Mouse (Mus musculus) kidney, postnatal 10 days (tissue): ENCODE measurements around the gene Mrvi1.
"Not testable (repeated sequence)": the region's sequence is repeated elsewhere in the genome, so short reads cannot be mapped to it uniquely, and the experiment has no call there.

Experiments
- DNase-seq: peaks from one replicate; pipeline ENCODE4 v3.0.0; 2021; ENCODE audit warnings: mixed read lengths

Gene Mrvi1

DNA sequence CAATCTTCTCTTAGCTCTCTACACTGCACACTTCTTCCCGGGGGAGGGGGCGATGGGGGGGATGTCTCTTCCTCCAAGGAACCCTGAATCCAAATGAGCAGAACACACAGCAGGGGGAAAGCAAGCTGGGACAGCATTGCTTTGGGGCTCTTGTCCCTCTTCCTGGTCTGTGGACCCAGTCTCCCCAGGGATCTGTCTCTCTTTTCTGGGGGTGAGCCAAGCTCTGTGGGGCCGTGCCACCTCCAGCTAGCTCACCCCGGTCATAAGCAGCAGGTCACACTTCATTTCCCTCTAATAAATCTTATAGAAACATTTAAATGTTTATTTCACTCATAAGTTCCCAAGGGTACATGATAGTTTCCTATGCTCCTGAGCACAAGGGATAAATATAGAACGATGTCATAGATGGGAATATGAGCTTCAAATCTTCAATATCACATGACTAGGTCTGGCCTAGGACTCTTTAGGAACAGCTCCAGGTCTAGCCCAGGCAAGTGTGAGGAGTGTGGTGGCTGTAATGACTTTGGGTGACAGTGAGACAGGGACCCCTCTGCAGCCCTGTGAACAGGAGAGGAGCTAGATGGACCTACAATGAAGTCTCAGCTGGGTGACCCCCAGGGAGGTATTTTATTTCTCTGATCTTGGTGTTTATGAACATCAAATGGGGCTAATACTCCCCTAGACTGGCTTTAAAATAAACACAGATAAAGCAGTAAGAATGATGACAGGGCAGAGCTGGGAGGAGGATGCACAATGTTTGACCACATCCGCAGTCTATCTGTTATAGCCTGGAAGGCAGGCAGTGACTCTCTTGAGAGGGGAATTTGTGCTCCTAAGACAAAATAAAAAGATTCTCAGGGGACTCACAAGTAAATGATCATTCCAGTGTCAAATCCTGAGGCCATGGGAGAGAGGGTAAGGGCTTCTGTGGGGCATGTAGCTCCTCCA, 46.2 kb downstream of the Mrvi1 start:
- no peak for DNase-seq

DNA sequence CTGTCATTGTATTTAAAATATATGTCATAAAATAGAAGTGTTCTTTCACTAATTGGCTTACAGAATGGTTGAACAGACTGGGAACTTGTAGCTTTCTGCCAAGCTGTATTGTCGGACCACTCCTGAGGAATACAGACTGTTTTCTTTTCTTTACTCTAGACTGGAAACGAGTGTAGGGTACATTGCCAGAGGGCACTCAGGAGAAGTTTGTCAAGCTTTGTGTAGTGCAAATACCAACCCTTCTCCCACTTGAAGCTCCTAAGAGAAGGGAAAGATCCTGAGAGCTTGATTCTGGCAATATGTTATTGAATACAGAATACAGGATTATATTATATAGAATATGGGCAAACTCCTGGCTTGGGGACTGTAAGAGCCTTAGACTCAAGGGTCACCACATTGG, 48.3 kb downstream of the Mrvi1 start:
- no peak for DNase-seq

DNA sequence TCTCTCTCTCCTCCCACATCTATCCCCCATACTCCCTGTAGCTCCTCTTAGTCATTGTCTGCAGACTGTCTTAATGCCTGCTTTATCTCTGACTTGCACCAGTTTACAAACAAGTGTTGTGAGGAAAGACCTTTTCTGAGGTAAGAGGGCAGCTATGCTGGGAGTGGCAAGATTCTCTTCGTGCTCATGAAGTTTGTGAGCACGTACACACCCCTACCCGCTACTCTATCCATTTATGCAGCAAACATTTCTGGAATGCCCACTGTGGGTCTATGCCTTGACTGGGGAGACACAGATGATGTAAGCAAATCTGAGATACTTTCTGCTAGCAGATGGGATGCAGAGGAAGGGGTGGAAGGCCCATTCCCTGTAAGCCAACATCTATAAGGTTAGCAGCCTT, 48.9 kb downstream of the Mrvi1 start:
- no peak for DNase-seq

DNA sequence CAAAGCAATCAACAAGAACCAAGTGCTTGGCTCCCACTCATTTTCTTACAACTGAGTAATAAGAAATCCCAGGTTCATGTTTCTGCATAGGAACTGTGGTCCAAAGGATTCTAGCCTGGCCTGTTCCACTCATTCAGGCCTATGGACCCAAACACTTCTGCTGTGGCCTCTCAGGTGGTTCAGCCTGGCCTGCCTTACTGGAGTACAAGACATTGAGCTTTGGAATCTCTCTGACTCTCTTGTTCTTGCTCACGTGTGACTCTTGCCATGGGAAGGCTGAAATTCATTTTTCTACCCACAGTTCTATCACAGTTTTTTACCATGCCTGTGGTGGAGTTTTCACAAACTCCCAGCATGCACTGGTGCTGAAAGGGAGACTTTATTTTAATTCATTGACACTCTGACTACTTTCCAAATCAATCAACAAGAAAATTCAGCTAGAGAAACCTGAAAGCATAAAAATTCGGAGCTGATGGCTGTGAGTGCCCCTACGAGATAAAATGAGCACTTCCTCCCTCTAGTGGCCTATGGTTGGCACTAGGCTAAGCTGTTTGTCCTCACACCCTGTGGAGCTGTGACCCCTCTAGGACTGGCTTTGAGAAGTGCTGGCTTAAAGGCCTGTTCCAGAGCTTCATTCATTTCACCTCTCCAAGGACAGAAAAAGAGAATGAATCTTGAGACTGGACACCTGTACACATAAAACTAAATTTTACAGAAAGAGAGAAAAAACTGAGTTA, 52.0 kb downstream of the Mrvi1 start:
- DNase-seq, result peak; percentile 67

DNA sequence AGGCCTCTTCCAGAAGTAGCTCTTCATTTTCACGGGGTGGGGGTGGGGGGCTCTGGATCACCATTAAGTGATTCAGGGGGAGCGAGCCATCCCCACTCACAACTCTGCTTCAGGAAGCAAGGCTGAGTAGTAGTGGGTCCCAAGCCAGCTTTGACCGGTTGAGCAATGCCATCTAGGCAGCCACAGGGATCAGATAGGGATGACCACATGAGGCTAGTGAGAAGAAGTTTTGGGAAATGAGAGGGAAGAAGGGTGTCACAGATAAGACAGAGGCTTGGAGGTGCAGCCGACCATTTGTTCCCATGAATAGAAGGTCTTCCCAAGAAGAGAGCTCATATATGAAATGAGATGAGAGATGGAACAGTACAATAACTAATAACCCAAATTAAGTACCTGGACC, 55.7 kb downstream of the Mrvi1 start:
- no peak for DNase-seq

DNA sequence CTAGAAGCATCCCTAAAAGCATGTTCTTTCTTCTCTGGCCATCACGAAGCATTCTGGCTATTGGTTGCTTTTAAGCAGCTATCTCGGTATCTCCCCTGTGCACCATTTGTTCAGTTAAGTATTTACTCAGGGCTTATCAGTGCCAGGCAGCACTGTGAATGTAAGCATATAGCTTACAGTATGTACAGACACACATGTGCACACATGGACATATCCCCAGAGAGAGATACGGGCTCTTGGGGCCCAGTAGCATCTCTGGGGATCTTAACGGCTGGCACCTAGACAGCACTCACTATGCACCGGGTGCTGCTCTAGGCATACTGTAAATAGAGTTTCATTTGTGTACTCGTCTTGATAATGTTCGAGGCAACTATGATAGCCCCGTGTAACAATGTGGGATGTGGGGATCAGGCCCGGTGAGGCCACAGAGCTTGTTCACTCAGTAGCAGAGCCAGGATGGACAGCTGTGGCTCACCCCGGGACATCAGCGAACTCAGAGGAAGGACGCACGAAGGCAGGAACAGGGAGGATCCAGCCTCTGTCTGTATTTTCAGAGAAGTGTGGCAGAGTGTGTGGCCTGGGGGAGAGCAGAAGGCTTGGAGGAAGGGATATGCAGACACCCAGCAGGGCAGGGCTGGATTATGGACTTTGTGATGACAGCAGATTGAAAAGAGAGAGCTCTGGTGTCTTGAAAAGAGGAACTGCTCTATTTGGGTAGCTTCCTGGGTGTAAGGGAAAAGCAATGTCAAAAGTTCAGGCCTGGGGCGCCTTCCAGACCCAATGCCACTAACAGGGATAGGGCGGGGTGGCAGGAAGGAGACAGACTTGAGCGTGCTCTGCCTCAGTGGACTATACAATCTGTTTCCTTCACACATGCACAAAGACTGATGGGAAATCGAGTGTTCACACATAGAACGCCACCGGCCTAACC, 61.7 kb downstream of the Mrvi1 start:
- DNase-seq, result no peak

DNA sequence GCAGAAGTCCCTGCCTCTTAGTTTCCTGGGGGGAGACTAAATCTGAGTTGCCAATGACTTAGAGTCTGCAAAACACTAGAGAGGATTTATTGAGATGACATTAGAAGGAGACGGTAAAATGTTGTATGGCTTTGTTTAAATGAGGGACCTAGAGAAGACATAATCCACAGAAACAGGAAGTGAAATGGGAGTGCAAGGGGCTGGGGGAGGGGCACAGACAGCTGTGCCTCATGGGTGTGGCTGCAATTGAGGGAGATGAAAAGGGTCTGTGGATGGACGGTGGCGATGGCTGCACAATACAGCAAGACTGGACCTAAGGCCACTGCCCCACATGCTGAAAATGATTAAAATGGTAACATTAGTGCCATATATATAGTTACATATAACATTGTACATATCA, 62.5 kb downstream of the Mrvi1 start:
- no peak for DNase-seq

DNA sequence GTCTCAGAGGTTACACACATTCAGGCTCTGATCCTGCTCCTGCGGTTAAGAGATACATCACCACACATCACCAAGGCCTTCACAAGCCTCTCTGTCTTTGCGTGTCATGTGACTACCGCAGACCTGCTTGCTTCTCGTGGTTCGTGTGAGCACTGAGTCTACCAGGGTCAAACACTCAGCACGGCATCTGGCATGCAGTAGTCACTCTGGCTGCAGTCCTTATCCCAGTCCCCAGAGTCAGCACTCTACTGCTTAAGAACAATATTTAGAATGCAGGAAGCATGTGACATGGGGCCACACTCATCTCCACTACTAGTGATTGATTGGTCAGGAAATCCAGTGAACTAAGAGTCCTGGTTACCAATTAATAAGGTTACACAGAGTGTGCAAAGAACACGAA, 66.3 kb downstream of the Mrvi1 start:
- DNase-seq, result no peak

DNA sequence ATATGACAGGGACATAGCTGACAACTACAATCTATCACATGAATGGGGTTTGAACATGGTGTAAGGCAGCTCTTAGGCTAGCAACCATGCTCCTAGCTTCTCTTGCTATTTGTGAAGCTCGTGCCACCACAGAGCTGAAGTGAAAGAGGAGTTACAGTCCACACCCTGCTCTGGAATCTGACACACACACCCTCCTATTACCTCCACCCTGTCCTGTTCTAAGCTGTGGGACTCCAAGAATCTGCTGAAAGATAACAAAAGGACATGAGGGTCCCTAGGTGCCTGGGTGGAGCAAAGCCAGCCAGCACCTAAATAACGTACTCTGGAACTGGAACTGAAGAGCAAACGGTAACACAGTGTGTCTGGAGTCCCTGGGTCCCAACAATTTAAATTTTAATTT, 67.7 kb downstream of the Mrvi1 start:
- no peak for DNase-seq

DNA sequence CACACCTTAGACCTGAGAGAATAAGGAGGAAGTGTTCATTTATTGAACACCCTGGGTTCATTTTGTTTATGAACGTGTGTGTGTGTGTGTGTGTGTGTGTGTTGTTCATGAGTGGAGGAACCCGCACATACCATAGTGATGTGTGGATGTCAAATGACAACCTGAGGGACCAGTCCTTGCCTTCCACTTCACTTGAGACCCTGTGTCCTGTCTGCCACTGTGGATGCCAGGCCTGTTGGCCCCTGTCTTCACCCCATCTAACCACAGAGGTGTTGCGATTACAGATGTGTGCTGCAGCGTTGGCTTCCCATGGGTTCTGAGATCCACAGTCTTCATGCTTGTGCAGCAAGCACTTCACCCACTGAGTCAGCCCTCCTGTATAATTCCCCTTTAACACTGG, 68.5 kb downstream of the Mrvi1 start:
- no peak for DNase-seq

DNA sequence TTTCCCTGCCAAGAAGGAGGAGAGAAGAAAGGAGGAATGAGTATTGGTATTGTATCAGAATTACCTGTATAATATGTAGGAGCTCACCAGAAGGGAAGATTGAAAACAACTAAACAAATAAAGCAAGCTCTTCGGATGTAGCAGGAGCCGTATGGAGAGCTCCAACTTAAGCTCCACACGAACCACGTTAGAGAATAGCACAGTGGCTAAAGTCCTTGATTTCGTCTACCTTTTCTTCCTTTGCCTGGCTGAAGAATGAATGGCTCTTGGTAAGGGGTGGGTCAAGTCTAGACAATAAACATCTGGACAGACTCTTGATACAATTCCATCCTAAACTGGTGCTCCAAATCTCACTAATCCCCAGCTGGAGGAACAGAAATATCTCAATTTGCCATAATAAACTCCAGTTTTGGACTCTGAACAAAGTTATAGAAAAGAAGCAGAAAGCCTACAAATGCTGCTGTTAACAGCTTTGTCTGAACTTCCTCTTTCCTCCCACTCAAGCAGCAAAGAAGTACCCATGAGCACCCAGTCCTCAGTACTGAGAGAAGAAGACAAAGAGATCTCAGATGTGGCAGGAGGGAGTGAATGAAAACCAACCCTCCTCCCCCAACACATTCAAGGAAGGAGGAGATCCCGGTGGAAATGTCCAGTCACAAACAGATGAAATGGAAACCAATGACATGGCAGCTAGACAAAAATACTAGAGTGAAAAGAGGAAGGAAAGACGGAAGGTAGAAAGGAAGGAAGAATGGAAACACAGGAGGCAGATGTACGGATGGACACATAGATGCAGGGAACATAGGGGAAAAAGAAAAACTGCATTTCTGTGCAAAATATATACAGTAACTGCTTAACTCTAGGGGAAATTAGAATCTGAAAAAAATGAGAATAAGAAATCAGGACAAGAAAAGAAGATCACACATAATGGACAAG, 73.8 kb downstream of the Mrvi1 start:
- no peak for DNase-seq

DNA sequence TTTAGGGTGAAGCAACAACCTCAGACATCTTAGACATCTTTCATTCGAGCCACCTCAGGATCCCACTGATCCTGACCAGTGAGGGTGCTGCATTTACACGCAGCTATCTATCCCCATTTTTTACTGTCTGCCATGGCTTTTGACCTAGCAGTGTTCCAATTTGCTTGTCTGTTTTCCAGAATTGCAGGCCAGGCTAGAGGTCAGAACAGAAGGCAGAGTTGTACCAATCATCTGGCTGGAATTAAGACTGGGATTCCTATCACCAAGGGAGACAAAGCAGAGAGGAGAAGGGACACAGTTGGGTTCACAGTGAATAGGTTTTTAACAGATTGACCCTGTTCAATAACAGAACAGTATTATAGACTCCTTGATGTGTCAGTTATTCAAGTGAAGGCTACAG, 75.7 kb downstream of the Mrvi1 start:
- no peak for DNase-seq

DNA sequence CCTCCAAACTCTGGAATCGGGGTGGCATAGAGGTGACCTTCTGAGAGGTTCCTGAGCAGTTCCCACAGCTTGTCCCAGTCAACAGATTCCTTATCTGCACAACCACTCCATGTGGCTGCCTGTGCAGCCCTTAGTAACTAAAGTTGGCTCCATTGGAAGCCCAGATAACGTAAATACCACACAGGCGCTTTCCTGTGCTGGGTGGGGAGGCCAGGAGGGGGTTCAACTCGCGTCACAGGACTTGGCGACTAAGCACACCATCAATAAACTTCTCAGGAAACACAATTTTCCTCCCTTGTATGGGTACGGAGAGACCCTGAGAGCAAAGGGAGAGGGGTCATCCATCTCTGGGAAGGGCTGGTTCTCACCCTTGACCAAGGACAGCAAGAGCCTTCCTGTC, 79.0 kb downstream of the Mrvi1 start:
- DNase-seq, result no peak

DNA sequence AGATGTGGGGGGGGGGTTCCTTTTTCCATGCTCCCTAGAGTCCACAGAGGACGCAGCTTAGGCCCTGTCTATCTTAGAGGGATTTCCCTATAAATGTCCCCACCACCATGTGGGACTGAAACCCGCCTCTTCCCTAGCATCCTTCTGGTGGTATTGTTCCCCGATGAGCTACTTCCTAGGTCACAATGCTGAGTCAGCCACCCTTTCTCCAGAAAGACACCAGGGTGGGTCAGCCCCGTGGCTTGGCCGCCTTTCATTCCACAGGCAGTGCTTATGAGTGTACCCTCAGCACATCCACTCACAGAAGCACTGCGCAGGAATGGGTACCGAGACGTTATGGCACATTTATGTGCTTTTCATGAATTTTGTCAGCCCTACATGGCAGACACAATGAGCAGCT, 85.1 kb downstream of the Mrvi1 start:
- no peak for DNase-seq

DNA sequence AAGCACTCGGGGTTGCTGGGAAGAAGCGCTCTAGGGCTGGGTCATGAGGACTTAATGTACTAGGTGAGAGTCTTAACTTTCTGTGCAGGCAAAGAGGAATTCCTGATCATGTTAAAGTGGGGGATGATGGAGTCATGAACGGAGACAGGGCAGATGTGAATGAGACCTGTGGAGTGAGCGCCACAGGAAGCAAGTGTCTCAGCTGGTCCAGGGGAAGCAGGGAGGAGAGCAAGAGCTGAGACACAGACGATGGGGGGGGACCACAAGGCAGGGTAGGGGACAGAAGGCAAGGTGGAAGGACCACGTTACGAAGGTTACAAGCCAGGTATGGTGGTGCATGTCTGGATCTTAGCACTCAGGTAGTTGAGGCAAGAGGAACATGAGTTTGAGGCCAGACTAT, 85.8 kb downstream of the Mrvi1 start:
- DNase-seq, result no peak

DNA sequence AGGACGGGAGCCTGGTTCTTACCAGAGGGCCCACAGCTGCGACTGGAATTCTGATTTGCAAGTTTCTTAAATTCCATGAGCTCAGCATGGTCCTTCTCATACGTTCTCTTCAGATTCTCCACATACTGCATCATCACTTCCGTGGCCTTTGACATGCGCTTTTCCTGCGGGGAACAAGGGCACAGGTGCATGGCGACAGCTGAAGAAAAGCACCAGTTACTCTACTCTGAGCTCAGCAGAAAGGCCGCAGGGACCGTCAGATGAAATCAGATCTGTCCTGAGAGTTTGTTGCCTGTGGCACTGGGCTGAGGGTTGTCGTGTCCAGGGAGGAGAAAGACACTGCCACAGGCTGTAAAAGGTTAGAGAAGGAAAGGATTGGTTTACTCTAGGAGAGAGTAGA, 86.5 kb downstream of the Mrvi1 start:
- DNase-seq, result not testable (repeated sequence)

DNA sequence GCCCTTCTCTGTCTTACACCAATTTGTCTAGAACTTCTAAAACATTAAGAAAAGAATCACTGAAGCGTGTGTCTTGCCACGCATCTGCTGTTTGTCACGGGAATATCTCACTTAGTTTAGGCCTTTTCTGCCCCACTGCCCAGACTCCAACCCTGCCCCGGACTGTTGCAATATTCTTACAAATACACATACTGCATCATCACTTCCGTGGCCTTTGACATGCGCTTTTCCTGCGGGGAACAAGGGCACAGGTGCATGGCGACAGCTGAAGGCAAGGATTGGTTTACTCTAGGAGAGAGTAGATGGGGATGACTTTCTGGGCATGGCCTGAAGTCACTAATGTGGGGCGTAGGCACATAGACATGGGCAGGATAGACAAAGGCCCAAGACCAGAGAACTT, 87.6 kb downstream of the Mrvi1 start:
- DNase-seq, result no peak

DNA sequence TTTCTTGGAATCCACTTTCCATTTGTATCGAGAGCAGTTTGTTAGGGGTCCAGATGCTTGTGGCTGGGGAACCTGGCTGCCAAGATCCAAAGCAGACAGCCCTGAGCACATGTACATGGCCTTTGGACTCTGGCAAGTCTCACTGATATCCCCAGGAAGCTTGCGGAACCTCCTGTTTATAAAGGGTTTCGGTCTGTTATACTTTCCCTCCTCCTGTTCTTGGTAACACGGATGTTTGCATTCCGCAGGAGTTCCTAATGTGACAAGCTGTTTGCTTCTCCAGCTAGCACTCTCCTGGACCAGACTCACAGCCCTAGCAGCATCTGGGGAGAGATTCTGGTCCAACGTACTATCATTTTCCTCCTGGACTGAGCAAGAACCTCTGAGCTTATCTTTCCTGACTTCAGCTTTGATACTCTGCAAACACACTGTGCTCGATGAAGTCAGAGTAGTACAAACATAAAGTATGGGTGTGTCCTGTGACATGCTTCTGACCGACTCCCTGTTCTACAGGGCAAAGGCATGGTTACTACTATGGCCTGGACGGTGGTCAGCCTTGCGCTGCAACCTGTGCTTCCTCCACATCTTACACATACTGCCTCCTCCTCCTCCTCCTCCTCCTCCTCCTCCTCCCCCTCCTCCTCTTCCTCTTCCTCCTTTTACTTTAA, 88.2 kb downstream of the Mrvi1 start:
- no peak for DNase-seq

DNA sequence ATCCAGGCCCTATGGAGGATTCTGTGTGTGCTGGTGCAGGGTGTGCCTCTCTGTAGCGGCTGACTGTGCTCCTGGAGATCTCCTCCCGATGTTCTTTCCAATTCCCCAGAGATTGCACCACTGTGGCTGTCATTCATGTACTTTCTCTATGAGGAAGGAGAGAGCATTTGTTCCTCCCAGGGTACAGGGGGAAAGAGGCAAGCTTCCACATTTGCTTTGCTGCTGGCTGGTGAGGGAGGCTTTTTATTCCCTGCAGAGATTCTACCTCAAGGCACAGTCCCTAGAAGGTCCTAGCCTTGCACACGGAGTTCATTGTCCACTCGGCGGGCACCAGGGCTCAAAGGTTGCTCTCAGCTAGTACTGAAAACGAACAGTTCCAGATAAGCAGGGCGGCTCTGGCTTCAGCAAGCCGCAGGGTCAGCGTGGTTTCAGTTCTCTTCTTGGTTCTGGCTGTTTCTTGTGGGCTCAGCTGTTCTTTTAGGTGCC, 90.7 kb downstream of the Mrvi1 start:
- DNase-seq, result peak; percentile 71

DNA sequence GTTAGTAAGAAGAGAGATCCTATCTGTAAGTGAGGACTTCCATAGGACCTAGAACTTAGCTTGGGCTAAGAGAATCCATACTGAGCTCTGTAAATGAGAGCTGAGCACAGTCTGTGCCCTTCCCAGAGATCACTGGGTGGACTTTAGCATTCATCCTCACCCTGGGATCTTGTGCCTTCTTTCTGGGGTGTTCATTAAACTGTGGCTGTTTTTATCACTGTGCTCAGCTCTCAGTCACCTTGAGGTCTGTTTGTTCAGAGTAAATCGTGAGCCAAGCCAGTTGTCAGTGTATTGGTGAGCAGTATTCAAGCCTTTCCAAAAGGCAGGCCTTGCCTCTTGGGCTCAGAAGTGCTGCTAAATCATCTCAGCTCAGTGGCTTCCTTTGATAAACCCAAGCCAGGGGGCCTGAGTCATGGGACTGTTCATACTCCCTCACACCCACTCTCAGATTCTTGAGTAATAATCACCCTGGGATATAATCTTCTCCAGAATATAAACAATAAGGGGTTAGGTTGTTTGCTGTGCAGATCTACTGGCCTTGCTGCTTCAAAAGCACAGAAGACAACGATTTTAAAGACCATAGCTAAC, 100.4 kb downstream of the Mrvi1 start:
- no peak for DNase-seq

DNA sequence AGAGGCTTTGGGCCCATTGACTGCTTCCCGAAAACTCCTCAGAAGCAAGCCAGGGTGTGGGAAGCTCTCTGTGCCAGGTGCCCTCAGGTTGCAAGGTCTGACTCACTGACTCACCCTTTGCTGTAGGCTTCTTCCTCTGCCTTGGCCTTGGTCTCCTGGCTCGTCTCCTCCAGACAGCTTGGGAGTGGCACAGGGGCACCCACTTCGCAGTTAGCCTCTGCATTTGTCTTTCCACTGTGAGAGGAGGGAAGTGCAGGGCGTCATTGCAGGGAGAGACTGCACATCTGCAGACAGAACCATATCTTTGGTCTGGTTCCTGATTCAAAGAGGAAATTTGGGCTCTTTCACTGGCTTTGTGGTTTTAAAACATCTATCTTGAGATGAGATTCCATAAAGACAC, 104.2 kb downstream of the Mrvi1 start:
- no peak for DNase-seq
